26 mouse cellular contexts compared by ENCODE assay signal in genomic region chr1:79921333-79921732, GRCm38 (mm10).
"Had no signal": no experiment of that assay in that cellular context is flagged by ENCODE, and none has a peak within 500 bp of the region (broad histone marks: within the 10 kb centered on the region; RNA-seq: fewer than 3 reads in every experiment).

No protein-coding gene starts in this region.

- H3K4me3 ChIP-seq: embryonic facial prominence, embryonic 10.5 days; embryonic facial prominence, embryonic 12.5 days; embryonic facial prominence, embryonic 13.5 days; embryonic facial prominence, embryonic 15.5 days; erythroblast, embryonic 14.5 days; forebrain, embryonic 10.5 days; forebrain, embryonic 12.5 days; forebrain, embryonic 13.5 days; forebrain, embryonic 15.5 days; gastrocnemius, adult 2 months had no signal

- DNase-seq: cerebellum, adult 18-20 months; cerebellum, adult 8-10 months; cerebellum, adult 9-10 months; cerebellum, adult 9-11 months; cerebellum, postnatal 10 days; cerebellum, postnatal 14 days; cerebellum, postnatal 25 days; cerebellum, postnatal 36 days; embryo, embryonic 11 days; forebrain, postnatal 0 days; gastrocnemius, postnatal 10 days; gastrocnemius, postnatal 14 days; gastrocnemius, postnatal 25 days; gastrocnemius, postnatal 36 days had no signal

- H3K4me2 ChIP-seq: embryonic facial prominence, embryonic 12.5 days; embryonic facial prominence, embryonic 13.5 days; embryonic facial prominence, embryonic 15.5 days; forebrain, embryonic 12.5 days; forebrain, embryonic 13.5 days; forebrain, embryonic 15.5 days had no signal

- H3K27me3 ChIP-seq: embryonic facial prominence, embryonic 12.5 days; embryonic facial prominence, embryonic 13.5 days; embryonic facial prominence, embryonic 15.5 days; forebrain, embryonic 12.5 days; forebrain, embryonic 13.5 days; forebrain, embryonic 15.5 days had no signal

- ATAC-seq: forebrain, embryonic 13.5 days; forebrain, embryonic 14.5 days; forebrain, embryonic 15.5 days; forebrain, embryonic 16.5 days; forebrain, postnatal 0 days had no signal

- H3K27ac ChIP-seq: embryonic facial prominence, embryonic 10.5 days; embryonic facial prominence, embryonic 12.5 days; embryonic facial prominence, embryonic 13.5 days; embryonic facial prominence, embryonic 15.5 days; forebrain, embryonic 10.5 days; forebrain, embryonic 12.5 days; forebrain, embryonic 13.5 days; forebrain, embryonic 15.5 days; gastrocnemius, adult 2 months had no signal

- H3K9ac ChIP-seq: embryonic facial prominence, embryonic 12.5 days; embryonic facial prominence, embryonic 13.5 days; embryonic facial prominence, embryonic 15.5 days; forebrain, embryonic 12.5 days; forebrain, embryonic 13.5 days; forebrain, embryonic 15.5 days; forebrain, postnatal 0 days had no signal

- H3K36me3 ChIP-seq: embryonic facial prominence, embryonic 10.5 days; embryonic facial prominence, embryonic 12.5 days; embryonic facial prominence, embryonic 13.5 days; embryonic facial prominence, embryonic 15.5 days; forebrain, embryonic 10.5 days; forebrain, embryonic 12.5 days; forebrain, embryonic 15.5 days had no signal

- H3K9me3 ChIP-seq: embryonic facial prominence, embryonic 10.5 days; embryonic facial prominence, embryonic 12.5 days; embryonic facial prominence, embryonic 13.5 days; embryonic facial prominence, embryonic 15.5 days; forebrain, embryonic 10.5 days; forebrain, embryonic 12.5 days; forebrain, embryonic 13.5 days; forebrain, embryonic 15.5 days had no signal

- H3K4me1 ChIP-seq: embryonic facial prominence, embryonic 10.5 days; embryonic facial prominence, embryonic 12.5 days; embryonic facial prominence, embryonic 13.5 days; embryonic facial prominence, embryonic 15.5 days; forebrain, embryonic 10.5 days; forebrain, embryonic 12.5 days; forebrain, embryonic 13.5 days; forebrain, embryonic 15.5 days had no signal
